Comparison of ENCODE assay signal across 10 mouse cellular contexts in genomic region chr1:80106269-80106668, GRCm38 (mm10).
DNase-seq lines count a peak whose midpoint lies in the region; ATAC-seq lines count a peak whose summit lies in the region.
"Had no signal": no experiment of that assay in that cellular context is flagged by ENCODE, and none has a peak within 500 bp of the region (broad histone marks: within the 10 kb centered on the region; RNA-seq: fewer than 3 reads in every experiment).

No protein-coding gene starts in this region.

- H3K4me3 ChIP-seq in midbrain, embryonic 14.5 days (replicated peaks; ENCODE audit: low read depth, low read length) = no peak overlapping the region
- H3K4me3 ChIP-seq in midbrain, embryonic 10.5 days = no peak overlapping the region
- H3K4me3 ChIP-seq in intestine, embryonic 16.5 days (ENCODE audit: low read length) = no peak overlapping the region
- H3K4me3 ChIP-seq: heart, embryonic 13.5 days; stomach, embryonic 15.5 days had no signal

- no peaks in the 10 kb centered on the region for H3K4me1 ChIP-seq in midbrain, embryonic 14.5 days (ENCODE audit: control insufficient read depth, insufficient read depth, low read length)
- H3K4me1 ChIP-seq in midbrain, embryonic 10.5 days = no peaks in the 10 kb centered on the region
- H3K4me1 ChIP-seq in intestine, embryonic 16.5 days (ENCODE audit: control insufficient read depth, insufficient read depth, low read length) = no peaks in the 10 kb centered on the region
- H3K4me1 ChIP-seq: heart, embryonic 13.5 days; stomach, embryonic 15.5 days had no signal

- no peaks in the 10 kb centered on the region for H3K27me3 ChIP-seq in midbrain, embryonic 14.5 days (ENCODE audit: control insufficient read depth, insufficient read depth, low read length)
- no peaks in the 10 kb centered on the region for H3K27me3 ChIP-seq in midbrain, embryonic 10.5 days (ENCODE audit: low read depth, poor library complexity, severe bottlenecking)
- H3K27me3 ChIP-seq in intestine, embryonic 16.5 days (replicated peaks; ENCODE audit: control insufficient read depth, insufficient read depth, low read length) = no peaks in the 10 kb centered on the region
- H3K27me3 ChIP-seq: heart, embryonic 13.5 days; stomach, embryonic 15.5 days had no signal

- no peaks in the 10 kb centered on the region for H3K9me3 ChIP-seq in midbrain, embryonic 14.5 days (ENCODE audit: control insufficient read depth, low read length)
- H3K9me3 ChIP-seq in midbrain, embryonic 10.5 days (replicated peaks) = no peaks in the 10 kb centered on the region
- H3K9me3 ChIP-seq in intestine, embryonic 16.5 days (ENCODE audit: control insufficient read depth, low read length) = no peaks in the 10 kb centered on the region
- H3K9me3 ChIP-seq: heart, embryonic 13.5 days; stomach, embryonic 15.5 days had no signal

- H3K36me3 ChIP-seq in midbrain, embryonic 14.5 days (ENCODE audit: control insufficient read depth, insufficient read depth, low read length) = no peaks in the 10 kb centered on the region
- no peaks in the 10 kb centered on the region for H3K36me3 ChIP-seq in midbrain, embryonic 10.5 days
- H3K36me3 ChIP-seq in intestine, embryonic 16.5 days (ENCODE audit: control insufficient read depth, insufficient read depth, low read length) = no peaks in the 10 kb centered on the region
- H3K36me3 ChIP-seq: heart, embryonic 13.5 days; stomach, embryonic 15.5 days had no signal

- no peak for DNase-seq in frontal cortex, postnatal 14 days (ENCODE audit: low spot score in 2 of 2)
- DNase-seq in midbrain, embryonic 14.5 days = peak; percentile 75
- no peak for DNase-seq in midbrain, embryonic 10.5 days (ENCODE audit: low spot score)
- peak; percentile 14 for DNase-seq in c-Kit-positive CD71-negative TER-119-negative erythroid progenitor cells, embryonic 14.5 days (ENCODE audit: low read depth)
- DNase-seq in kidney, postnatal 10 days = peak; percentile 46
- peak; percentile 16 for DNase-seq in retina, adult 2 months (ENCODE audit: low read depth, low spot score)

- H3K27ac ChIP-seq in midbrain, embryonic 14.5 days (replicated peaks; ENCODE audit: low read depth, low read length) = no peak overlapping the region
- H3K27ac ChIP-seq in midbrain, embryonic 10.5 days (replicated peaks) = no peak overlapping the region
- no peak overlapping the region for H3K27ac ChIP-seq in intestine, embryonic 16.5 days (ENCODE audit: low read length)
- H3K27ac ChIP-seq: heart, embryonic 13.5 days; stomach, embryonic 15.5 days had no signal

- no peak overlapping the region for H3K4me2 ChIP-seq in midbrain, embryonic 14.5 days (ENCODE audit: low read length)
- no peak overlapping the region for H3K4me2 ChIP-seq in intestine, embryonic 16.5 days (ENCODE audit: low read depth, low read length)
- H3K4me2 ChIP-seq: heart, embryonic 13.5 days; stomach, embryonic 15.5 days had no signal

- no peak overlapping the region for H3K9ac ChIP-seq in midbrain, embryonic 14.5 days (replicated peaks; ENCODE audit: low read length)
- no peak overlapping the region for H3K9ac ChIP-seq in intestine, embryonic 16.5 days (ENCODE audit: low read depth, low read length)
- H3K9ac ChIP-seq: heart, embryonic 13.5 days; stomach, embryonic 15.5 days had no signal

- peak; percentile 69 for ATAC-seq in frontal cortex, adult (ENCODE audit: low TSS enrichment)
- ATAC-seq in midbrain, embryonic 14.5 days (ENCODE audit: low FRiP score, low TSS enrichment) = peak; percentile 11; the same call in 1 of the 2 replicates
- no peak for ATAC-seq in intestine, embryonic 16.5 days

- 67% methylated on average over 2 of the region's 2 CpGs for WGBS in midbrain, embryonic 14.5 days
- 76% methylated on average over 2 of the region's 2 CpGs for WGBS in midbrain, embryonic 10.5 days
- WGBS in intestine, embryonic 16.5 days = 68% methylated on average over 2 of the region's 2 CpGs

Comparison
In these comparisons a context has a peak if more than half of its experiments do, and no peak if none do; other contexts are left out.
1. DNase-seq: peak in midbrain, embryonic 14.5 days (single experiment), c-Kit-positive CD71-negative TER-119-negative erythroid progenitor cells, embryonic 14.5 days (single experiment), kidney, postnatal 10 days (single experiment) and retina, adult 2 months (single experiment); none in frontal cortex, postnatal 14 days (0 of 2) and midbrain, embryonic 10.5 days (single experiment).